Mouse (Mus musculus): ENCODE results near the gene Rcn3.

GRCm38 (mm10) chr7:45133446-45134159 lies 41.6 kb upstream of the Rcn3 start:
- TF ChIP-seq POLR2A (IDR thresholded peaks at IDR 0.05; ENCODE audit: borderline replicate concordance, low read depth, low read length) (no peak), CTCF (IDR thresholded peaks at IDR 0.05; ENCODE audit: low read depth, low read length) (no peak)

All from bone marrow macrophage, adult 2 months (primary cell).